Mouse (Mus musculus): ENCODE data around the gene Xrcc5.

Gene Xrcc5

GRCm38 (mm10) chr1:72307317-72307798, at the start of gene Xrcc5:
Xrcc5 (plus strand) TSS chr1:72307421.
- DNase-seq (ENCODE audit: low spot score): peak; percentile 89

- no peak for DNase-seq (ENCODE audit: low spot score)
These were observed 44.1 kb upstream of the Xrcc5 start for GRCm38 (mm10) chr1:72263099-72263498.

- no peak for DNase-seq (ENCODE audit: low spot score)
These were observed 29.1 kb upstream of the Xrcc5 start for GRCm38 (mm10) chr1:72278085-72278484.

DNA sequence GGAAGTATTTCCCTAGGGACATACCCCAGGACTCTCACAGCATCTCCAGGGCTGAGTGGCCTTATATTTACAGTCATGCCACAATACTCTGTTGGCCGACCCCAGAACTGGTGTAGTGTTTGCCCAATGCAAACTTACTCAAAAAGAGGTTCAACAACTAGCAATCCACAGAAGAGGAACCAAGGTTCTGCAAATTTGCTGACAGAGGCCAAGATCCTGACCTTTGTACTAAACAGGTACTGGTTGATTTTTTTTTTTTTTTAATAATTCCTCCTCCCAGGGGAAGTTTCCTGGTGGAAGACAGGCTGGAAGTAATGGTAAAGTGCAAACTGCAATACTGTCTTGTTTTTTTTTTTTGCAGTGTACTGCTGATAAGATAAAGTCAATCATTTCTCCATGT, 24.6 kb upstream of the Xrcc5 start:
- no peak for DNase-seq (ENCODE audit: low spot score)

- peak; percentile 98 for DNase-seq (ENCODE audit: low spot score)
These were observed 23.2 kb upstream of the Xrcc5 start, which contains the start of the genes Pecr and Tmem169 for GRCm38 (mm10) chr1:72283992-72284485. Pecr (minus strand) TSS chr1:72284314. Tmem169 (plus strand) TSS chr1:72284369.

DNA sequence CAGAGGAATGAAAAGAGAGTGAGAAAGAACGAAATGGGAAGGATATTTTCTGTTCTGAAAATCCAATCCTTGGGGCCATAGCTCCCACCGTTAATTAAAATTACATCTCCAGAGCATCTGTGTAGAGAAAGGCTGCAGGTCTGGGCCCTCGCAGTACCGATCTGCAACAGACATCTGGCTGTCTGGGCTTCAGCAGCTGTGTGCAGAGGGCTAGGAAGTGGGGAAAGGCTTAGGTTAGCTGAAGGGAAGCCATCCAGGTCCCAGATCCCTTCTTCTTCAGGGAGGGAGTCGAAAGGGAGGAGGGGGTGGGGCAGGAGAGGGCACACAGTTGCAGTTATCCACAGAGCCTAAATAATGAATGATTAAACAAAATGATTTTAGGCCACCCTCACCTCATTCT, 22.7 kb upstream of the Xrcc5 start:
- DNase-seq (ENCODE audit: low spot score): no peak

DNA sequence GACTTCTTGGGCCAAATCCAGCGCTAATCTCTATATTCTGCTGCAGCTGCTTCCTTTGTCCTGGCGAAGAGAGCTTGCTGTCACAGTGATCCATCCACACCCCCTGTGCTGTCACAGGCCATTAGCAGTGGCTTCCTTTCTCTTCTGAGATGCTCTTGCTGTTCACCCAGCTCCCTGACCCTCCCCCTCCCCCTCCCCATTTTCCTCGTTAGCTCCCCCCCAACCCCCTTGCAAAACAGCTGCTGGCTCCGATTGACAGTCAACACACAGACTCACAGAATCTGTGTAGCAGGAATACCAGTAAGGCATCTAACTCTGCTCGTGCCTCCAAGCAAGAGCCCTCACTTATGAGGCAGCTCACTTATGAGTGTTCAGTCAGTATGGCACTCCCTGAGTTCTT, 20.3 kb upstream of the Xrcc5 start:
- DNase-seq (ENCODE audit: low spot score): no peak

DNA sequence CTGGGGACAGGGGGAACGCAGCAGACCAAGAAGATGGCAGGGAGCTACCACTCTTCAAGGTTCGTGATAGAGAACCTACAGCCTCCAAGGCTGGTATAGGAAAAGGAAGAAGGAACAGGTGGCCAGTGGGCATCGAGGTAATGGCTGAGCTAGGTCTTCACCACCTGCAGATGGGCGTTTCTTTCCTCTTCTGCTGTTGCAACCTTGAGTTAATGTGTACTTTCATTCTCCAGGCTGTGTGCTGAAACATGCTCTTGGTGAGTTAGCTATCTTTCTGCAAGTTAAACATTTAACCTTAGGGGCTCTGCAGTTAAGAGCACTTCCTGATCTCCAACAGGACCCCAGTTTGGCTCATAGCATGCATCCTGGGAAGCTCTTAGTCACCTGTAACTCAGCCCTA, 19.3 kb upstream of the Xrcc5 start:
- no peak for DNase-seq (ENCODE audit: low spot score)

DNA sequence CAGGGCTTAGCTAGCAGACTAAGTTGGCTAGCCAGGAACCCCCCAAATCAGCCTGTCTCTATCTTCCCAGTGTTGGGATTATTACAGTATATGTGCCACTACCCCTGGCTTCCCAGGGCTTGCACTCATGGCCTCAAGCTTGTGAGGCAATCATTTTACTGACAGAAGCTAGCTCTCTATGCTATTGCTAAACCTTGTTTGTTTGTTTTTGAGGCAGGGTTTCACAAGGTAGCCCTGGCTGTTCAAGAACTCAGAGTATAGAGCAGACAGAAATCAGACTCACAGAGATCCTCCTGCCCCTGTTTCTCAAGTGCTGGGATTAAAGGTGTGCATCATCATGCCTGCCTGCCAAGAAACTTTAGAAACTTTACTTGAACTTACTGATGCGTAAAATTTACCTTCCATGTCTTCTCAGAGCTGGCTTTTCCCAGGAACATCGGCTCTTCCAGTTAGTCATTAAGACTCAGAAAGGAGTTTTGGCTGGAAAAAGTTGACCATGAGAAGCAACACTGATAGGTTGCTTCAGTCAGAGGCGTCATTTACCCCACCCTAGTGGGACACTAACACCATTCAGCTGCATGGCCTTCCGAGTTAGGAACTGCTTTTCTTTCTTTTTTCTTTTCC, 18.6 kb upstream of the Xrcc5 start:
- DNase-seq (ENCODE audit: low spot score): no peak

- DNase-seq (ENCODE audit: low spot score): no peak
These were observed 16.3 kb upstream of the Xrcc5 start for GRCm38 (mm10) chr1:72290896-72291295.

DNA sequence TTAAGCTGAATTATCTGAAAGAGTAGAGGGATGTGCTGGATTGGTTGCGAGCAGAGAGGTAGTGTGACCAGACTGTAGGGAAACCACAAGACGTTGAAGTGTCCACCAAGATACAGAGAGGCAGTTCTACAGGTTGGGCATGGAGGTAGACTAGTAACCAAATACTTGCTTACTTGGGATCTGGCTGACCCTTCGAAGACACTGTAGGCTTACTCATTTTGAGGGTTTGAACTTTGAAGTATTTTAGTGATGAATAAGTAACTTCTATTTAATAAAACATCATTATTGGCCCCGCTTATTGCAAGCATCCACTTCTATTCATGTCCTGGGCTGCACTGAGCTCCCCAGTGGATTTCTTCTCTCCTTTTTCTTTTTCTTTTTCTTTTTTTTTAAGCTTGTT, 15.8 kb upstream of the Xrcc5 start:
- no peak for DNase-seq (ENCODE audit: low spot score)

DNA sequence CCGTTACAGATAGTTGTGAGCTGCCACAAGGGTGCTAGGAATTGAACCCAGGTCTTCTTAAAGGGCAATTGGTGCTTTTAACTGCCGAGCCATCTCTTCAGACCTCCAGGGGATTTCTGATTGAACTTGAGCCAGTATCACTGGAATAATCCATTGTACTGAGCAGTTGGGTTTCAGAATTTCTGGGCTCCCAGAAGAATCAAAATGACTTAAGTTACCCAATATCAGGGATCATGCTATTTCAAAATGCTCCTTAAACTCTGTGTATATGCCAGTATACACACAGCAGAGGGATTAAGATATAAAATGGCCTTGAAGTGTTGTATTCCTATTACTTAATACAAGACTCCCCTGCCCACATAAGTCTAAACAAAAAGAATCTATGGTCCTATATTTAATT, 15.3 kb upstream of the Xrcc5 start:
- DNase-seq (ENCODE audit: low spot score): no peak

DNA sequence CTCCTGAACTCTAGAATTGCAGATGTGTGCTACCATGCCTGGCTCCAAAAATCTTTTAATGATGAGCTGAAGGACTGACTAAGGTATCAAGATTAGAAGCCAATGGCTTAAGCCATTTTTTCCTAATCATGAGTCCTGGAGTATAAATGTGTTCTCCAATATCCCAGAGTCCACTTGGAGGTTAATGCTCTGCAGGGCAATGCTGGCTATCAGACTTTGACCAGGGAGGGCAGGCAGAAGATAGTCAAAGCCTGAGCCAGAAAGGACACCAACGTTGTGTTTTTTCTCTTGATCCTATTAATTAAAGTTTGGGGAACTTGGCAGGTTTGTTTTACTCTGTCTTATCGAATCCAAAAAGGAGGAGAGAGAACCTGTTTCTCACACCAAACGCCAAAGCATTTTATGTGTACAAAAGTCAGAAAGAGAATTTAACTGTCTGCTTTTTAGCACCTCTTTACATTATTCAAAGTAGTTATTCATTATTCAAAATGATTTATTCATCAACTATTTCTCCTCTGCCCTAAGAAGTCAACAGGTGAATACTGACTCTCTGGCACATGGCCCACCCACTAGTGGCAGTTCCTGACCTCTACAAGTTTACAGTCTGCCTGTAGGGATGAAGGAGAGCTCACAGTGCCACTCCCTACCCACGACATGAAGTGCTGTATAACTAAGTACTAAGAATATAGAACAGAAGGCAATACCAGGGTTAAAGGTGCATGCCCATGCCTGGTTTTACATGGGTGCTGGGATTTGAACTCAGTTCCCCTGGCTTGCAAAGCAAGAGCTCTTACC, 13.2 kb upstream of the Xrcc5 start:
- DNase-seq (ENCODE audit: low spot score): no peak

GRCm38 (mm10) chr1:72295746-72296145, 11.5 kb upstream of the Xrcc5 start:
- no peak for DNase-seq (ENCODE audit: low spot score)

DNA sequence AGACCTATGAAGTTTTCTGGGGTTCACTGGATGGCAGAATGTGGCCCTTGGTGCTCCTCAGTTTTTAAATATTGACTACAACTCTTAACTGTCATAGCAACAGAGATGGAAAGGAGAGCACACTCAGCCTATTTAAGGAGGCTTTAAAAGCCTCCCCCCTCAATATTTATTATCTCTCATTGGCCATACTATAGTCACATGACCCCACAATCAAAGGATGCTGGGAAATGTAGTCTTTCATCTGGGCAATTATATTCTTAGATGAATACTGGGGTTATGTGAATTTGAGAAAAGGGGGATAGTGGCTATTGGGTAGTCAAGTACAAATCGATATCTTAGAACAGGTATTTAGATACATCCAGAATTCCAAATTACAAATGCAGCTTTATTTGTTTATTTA, 5.4 kb upstream of the Xrcc5 start:
- no peak for DNase-seq (ENCODE audit: low spot score)

- no peak for DNase-seq (ENCODE audit: low spot score)
These were observed 980 bp upstream of the Xrcc5 start for GRCm38 (mm10) chr1:72306241-72306640.

GRCm38 (mm10) chr1:72306679-72307181, 491 bp upstream of the Xrcc5 start:
- peak; percentile 62 for DNase-seq (ENCODE audit: low spot score)

- DNase-seq (ENCODE audit: low spot score): no peak
These were observed 1.7 kb downstream of the Xrcc5 start for GRCm38 (mm10) chr1:72308919-72309318.

GRCm38 (mm10) chr1:72309744-72310424, 2.7 kb downstream of the Xrcc5 start:
- no peak for DNase-seq (ENCODE audit: low spot score)

GRCm38 (mm10) chr1:72312701-72313398, 5.6 kb downstream of the Xrcc5 start:
- no peak for DNase-seq (ENCODE audit: low spot score)

DNA sequence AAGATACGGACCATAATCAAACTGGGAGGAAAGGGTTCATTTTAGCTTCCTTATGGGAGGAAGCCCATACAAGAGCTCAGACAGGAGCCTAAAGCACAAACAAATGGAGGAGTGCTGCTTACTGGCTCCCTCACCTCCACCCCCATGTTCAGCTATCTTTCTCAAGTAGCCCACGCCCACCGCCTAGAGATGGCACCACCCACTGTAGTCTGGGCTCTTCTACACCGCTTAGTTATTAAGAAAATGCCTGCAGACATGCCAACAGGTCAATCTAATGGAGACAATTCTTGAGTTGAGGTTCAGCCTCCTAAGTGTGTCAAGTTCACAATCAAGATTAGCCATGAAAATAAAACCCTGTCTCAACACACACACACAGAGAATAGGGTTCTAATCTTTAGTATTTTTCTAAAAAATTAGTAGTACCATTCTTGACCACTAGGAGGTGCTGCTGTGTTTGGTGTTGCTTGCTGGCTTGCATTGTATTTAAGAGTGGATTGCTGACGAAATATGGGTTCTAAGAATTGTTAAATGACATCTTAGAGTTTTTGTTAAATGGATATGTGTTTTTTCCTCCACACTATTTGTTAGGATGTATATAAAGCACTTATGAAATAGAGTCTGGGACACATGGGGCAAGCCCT, 6.3 kb downstream of the Xrcc5 start:
- no peak for DNase-seq (ENCODE audit: low spot score)
